Mouse (Mus musculus): Measurements from ENCODE around the gene Map2k2.

The Map2k2 gene

DNA sequence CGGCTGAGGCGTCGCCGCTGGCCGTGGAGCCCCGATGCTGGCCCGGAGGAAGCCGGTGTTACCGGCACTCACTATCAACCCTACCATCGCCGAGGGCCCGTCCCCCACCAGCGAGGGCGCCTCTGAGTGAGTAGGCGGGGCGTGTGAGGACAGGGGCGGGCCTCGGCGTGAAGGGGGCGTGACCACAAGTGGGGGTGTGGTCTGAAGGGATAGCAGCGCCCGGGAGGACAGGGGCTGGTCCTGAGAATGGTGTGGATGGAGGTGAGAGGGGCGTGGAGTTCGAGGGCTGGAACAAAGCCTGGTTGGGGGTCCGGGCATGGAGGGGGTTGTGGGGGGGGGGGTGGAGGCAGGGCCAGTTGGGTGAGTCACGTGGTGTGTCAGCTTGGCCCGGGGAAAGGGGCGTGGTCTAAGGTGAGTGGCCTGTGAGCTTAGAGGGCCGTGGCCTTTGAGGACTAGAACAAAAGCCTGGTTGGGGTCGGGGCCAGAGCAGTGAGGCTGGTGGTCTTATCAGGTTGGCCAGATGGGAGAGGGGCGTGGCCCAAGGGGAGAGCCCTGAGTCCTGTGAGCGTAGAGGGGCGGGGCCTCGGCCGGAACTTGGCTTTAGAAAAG lies 502 bp downstream of the Map2k2 start:
- DNase-seq: peak; percentile 83

DNA sequence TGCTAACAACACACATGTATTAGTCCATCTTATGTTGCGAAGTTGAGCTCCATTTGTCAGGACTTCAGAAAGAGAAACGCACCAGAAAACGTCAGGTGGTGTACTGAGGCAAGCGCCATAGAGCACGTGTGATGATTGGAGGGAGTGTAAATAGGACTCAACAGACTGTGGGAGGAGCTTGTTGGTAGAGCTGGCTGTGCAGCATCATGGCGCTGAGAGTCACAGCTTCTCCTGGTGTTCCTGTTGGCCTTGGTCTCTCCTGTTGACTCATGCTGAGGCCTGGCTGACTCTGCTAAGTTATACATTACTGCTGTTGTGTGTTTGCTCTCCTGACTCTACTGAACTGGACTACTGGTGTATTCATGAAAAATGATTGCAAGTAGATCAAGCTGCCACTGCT lies 7.2 kb downstream of the Map2k2 start:
- no peak for DNase-seq

DNA sequence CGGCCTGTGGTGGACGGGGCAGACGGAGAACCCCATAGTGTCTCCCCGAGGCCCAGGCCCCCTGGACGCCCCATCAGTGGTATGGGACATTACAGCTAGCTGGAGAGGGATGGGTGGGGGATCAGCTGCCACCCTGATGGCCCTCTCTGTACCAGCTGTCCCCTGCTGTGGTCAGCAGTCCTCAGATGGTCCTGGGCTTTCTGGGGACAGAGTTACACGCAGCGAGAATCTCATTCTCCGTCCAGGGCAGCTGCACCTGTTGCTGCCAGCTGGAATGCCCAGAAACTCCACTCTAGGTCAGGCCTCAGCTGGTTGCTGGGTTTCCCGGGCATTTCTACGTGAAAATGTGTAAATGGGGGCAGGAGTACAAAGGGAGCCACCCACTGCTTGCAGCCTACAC lies 13.9 kb downstream of the Map2k2 start:
- DNase-seq: no peak

DNA sequence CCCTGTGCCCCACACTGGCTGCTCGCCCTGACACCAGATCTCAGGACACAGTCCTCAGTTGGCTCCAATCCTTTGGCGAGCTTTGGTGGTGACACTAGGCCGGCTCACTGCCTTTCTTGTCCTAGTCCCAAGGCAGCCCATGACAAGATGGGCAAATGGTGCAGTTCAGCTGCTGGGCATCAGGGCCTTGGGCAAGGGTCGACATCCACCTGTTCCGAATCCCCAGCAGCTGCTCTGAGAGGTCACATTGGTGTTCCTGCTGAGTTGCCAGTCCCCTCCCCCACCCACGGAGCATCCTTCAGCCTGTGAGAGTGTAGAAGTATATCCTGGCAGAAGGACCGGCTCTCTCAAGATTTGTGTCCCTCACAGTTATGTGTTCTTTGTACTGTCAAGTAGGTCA lies 14.9 kb downstream of the Map2k2 start:
- no peak for DNase-seq

DNA sequence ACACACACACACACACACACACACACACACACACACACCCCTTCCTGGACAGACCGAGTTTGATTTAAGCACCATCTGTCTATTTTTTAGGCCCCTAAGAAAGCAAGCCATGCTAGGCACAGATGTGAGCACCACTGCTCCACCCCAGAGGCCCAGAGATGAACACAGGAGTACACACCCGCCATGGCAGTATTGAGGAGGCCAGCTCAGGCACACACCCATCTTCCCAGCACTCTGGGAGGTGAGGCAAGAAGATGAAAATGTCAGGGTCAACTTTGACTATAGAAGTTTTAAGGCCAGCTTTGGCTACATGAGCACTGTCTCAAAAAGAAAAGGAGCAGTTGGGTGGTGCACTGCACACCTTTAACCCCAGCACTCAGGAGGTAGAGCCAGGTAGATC lies 17.2 kb downstream of the Map2k2 start:
- DNase-seq: no peak

DNA sequence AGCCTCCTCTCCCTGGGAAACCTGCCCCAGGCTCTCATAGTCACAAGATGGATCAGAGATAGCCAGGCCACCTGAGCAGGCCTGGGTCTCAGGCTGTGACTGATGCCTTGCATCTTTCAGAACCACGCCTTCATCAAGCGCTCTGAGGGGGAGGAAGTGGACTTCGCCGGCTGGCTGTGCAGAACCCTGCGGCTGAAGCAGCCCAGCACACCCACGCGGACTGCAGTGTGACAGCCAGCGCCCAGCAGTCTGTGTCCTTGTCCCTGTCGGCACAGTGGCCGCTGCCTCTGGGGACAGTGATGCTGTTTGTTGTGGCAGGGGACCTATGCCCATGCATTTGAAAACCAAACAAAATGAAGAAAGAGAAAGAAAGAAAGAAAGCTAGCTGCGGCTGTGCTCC lies 17.8 kb downstream of the Map2k2 start:
- DNase-seq: peak; percentile 71

DNA sequence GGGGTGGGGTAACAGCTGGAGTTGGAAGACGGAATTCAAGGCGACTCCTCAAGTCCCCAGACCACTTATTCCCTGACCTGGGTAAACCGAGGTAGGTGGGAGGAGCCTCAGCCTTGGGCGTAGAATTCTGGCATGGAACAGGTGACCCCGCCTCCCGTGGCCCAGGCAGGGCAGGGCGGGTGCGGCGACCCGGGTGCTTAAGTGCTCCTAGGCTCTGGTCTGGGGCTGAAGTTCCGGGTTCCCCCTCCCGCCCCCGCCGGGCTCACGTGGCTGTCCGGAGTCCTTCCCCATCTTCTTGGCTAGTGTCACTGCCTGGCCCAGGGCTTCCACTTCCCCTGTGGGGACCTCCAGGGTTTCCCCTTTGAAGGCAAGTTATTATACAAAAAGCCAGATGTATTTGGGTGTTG lies 28.5 kb downstream of the Map2k2 start:
- DNase-seq: no peak

DNA sequence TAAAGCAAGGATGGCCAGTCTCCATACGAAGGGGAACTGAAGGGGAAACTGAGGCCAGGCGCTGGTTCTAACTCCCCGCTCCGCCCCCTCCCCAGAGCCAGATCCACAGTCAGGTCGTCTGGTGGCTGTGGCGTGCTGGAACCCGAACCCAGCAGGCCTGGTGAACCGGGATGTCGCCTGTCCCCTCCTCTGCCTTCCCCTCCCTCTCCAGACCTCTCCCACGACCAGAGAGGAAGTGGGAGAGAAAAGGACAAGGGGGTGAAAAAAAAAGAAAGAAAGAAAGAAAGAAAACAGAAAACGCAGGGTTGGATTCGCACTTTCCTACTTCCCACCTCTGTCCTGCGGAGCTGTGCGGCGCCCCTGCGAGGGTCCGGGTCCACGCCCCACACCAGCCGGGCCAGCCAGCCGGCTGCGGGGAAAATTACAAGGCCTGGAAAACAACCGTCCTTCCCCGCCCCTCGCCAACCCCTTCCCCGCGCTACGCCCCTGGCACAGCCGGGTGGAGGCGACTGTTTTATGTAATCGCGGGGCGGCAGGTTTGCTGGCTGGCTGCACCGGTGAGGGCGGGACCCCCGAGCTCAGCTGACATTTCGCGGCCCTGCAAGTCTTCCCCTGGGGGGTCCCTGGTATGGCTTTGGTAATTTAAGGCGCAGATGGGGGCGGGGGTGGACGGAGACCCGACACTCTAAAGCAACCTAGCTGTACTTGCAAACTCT lies 29.4 kb downstream of the Map2k2 start, which contains the start of gene Zbtb7a:
Gene Zbtb7a, plus strand, starts transcription at position 255 of the 716 bp plus-strand sequence.
- DNase-seq: peak; percentile 72

DNA sequence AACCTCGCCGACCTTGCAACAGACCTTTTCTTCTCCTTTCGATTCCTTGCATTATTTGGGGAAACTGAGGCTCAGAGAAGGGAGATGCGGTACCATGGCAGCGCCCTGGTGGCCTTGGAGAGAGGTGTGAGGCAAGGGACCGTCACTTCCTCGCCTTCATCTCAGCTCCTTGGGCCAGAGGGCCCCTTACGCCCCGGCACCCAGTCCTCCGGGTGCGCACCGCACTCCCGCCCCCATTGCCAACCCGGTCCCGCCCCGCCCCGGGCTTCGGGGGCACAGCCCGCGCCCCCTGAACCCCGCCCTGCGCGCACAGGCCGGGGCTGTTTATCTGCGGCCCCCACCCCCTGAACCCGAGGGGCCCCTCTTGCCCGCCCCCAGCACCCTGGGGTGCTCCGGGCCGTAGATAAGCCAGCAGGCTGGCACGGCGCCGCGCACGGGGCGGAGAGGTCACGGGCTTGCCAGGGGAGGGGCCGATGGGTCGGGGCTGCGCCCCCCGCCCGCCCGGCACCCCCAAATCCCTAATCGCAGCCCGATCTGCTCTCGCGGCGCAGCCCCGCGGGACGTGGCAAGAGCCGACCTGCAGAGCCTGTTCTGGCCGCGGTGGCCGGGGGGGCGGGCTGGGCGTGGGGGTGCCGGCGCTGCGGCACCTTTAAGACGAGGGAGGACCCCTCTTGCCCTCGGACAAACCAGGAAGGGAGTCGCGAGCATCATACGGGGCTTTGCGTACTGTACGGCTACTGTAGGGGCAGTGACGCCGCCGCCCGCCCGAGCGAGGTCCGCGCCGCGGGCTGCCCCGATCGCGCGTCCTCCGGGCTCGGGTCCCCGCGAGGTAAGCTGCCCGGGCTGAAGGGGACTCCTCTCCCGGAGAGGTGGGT lies 30.4 kb downstream of the Map2k2 start:
- DNase-seq: peak; percentile 74

DNA sequence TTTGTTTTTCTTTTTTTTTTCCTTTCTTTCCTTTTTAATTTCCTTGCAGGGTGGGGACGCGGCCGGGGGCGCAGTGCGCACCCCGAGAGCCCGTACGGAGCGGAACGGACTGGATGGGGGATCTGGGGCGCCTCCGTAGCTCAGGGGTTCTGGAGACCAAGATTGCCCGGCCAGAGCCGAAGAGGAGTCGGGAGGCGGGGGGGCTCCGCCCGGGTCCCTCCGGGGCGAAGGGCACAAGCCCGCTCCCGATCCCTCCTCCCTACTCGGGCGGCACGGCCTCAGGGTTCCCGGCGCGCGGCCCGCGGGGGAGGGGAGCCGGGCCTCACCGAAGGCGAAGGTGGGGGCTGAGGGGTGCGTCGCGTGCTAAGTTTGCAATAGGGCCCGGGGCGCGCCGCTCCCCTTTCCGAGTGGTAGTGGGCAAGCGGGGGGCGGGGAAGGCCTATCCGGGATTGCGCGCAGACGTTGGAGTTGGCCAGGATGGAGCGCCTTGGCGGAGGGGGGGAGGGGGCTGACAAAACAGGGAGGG lies 31.1 kb downstream of the Map2k2 start:
- DNase-seq: peak; percentile 76

DNA sequence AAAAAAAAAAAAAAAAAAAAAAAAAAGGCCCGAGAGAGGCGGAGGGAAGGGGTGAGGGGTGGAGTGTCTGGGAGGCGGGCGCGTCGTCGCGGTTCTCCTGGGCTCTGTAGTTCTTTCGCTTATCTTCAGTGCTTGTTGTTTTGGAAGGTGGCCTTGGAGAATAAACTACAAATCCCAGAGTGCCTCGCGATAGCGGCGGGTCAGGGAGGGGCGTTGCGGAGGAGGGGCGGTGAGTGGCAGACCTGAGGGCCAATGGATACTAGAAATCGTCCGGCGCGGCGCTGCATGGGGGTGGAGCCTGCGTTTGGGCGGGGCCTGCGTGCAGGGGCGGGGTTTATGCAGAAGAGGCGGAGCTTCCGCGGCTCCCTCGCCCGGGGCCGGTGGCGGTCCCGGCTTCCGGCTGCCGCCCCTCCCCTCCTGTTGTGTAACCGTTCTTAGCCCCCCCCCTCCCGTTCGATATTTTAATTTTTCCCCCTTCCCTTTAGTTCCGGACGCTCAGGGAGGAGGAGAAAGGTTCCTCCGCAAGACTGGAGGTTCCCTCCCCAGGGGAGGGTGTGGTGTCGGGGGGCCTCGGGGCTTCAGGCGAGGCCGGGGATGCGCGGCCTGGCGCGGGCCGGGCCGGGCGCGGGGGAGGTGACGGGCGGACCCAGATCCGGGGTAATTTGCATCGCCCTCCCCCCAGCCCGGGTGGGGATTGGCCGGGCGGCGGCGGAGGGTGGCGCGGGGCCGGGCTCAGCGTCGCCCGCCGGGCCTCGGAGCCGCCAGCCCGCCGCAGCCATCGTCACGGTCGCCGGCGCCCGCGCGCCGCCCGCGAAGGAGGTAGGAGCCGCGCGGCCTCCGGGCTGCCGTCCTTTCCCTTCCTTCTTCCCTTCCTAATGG lies 31.8 kb downstream of the Map2k2 start:
- peak; percentile 99 for DNase-seq

DNA sequence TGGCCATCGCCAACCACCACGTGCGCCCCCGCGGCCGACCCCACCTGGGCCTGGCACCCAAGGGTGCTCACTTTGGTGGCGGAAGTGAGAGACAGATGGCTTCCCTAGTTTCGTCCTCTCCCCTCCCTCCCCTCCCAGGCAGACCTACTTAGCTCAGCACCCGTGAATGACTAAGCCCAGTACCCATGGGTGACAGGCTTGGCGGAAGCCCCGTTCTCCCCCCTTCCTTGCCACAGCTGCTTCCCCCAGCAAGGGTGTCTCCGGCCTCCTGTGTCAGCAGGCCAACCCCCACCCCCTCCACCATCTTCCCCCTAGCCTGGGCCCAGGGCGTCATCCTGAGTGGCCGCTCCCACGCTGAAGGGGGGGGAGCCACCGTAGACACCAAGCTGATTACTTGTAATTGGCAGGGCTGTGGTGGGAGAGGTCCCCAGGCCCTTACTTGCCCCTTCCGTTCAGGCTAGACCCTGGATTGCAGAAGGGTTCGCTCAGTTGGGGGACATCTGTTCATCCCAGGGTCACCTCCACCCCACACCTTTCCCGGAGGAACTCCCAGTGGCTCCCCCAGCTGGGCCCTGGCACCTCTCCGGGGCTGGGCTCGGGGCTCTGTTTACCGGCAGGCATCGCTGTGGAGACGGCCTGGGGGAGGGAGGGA lies 32.5 kb downstream of the Map2k2 start:
- peak; percentile 51 for DNase-seq

DNA sequence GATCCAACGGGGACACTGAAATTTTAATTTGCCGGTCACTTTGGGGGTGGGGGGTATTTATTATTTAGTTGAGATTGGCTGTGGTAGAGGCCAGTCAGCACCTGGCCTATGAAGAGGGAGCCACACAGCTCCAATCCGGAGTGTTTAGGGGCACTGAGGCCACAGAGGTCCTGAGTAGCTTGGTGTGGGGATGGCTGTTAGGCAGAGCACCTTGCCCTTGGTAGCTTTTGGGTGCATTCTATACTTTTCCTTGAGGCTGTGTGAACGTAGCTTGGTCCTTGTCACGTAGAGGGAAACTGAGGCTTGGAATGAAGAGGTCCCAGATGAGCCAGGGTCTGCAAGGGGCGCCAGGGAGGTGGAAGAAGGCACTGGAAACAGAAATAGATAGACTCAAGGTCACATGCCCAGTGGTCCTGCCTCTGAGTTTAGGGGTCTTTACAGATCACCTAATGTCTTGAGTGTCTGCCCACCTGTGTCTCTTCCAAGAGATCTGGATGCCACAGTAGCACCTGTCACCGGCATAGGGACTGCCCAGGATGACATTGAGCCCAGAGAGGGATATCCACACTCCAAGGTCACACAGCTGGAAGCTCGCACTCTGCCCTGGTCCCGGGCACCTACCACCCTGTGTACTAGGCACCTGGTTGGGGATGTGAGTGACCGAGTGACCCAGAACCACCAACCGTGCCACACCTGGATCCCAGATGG lies 33.3 kb downstream of the Map2k2 start:
- no peak for DNase-seq

DNA sequence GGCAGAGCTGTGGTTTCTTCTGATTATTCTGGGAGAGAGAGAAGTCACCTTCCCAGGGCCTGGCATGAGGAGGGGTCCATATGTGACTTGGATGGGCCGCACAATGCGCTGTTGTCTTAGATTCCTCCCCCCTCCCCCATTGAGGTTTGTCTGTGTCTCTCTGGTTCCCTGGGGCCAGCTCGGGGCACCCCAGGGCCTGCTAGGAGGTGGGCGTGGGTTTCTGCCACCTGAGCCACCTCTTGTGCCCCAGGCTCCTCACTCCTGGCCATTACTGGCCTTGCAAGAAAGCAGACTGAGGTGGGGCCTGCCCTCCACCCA lies 33.8 kb downstream of the Map2k2 start:
- DNase-seq: no peak

DNA sequence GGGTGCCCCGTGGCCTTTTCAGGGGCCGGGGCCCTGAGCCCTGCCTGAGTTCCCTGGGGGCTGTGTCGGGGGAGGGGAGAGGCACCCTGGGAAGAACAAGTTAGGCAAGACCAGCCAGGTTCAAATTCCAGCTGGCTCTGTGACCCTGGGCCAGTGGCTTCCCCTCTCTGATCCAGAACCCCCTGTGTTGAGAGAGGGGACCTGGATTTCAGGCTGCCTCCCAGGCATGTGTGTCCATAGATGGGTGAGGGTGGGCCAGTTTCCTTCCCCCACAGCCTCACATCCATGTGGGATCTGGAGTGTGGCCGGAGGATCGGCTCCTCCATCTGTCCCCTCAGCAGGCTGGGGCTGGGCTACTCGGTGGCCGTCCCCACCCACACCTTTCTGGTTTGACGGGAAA lies 34.3 kb downstream of the Map2k2 start:
- DNase-seq: no peak

DNA sequence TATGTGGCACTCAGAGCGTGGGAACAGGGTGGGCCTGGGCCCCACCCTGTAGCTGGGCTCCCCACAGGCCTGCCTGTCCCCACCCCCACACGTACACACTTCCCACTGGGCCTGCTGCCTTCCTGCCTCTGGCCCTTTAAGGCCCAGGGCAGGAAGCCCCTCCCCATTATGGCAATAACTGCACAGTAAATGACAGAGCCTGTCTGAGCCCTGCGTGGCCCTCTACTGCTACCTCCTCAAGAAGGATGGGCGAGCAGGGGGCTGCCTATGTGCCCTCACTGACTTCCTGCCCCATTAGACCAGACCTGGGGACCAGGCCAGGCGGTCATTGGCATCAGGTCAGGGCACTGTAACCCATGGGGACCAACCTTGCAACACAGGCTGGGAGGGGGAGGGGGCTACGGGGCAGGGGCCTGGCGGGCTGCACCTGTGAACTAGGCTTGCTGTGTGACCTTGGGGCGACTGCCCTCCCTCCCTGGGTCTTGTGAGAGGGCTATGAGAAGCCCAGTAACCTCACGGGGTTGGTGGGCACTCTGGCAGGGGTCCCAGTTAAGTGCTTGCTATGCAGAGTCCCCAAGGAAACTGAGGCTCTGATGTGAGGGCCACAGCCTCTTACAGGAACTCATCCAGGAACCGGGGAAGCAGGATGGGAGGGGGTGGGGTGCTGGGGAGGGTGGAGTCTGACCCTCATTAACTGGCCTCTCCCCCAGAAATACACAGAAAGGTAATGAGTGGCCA lies 35.2 kb downstream of the Map2k2 start:
- DNase-seq: no peak

DNA sequence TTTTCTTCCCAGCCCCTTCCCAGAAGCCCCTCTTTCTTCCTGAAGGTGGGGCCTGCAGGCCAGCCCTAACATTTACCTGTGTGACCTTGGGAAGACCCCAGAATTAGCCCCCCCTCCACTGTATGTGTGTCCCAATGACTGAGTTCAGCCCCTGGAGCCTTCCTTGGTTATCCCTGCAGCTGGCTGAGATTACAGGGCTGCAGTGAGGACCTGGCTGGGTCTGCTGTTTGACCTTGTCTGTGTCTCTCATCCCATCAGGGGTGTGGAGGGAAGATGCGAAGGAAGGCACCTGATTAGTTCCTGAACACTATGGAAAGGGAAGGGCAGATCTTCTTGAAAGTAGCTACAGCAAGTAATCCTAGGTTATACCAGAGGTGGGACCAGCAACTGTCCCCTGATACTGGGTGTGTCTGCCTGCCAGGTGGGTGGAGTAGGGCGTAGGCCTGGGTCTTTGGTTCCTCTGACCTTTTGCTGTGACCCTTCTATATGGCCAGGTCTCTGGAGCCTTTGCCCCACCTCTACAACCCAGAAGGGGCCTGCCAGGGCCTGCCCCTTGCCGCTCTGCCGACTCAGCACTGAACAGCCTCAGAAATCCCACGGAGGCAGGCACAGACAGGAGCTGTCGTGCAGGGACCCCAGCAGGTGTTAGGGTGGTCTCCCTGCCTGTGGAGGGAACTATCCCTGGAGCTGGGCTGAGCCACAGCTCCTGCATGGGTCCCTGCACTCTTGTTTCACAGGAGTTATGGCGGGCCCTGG lies 35.9 kb downstream of the Map2k2 start:
- DNase-seq: no peak

DNA sequence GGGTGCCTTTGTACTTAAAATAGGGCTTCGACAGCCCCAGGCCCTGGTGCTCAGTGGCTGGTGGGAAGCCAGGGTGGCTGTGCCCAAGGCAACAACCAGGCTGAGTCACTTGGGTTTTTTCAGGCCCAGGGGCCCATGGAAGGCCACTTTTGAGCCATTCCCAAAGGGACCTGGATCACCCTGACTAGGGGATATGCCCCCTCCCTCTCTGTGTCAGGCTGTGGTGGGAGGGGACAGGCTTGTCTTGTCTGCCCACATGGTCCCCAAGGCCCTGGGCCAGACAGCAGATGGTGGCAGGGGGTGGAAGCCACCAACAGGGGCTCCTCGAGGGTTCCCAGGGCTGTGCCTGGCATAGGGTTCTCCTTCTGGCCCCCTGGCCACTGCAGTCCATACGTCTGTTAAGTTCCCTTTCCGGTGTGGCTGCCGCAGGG lies 36.9 kb downstream of the Map2k2 start:
- no peak for DNase-seq

DNA sequence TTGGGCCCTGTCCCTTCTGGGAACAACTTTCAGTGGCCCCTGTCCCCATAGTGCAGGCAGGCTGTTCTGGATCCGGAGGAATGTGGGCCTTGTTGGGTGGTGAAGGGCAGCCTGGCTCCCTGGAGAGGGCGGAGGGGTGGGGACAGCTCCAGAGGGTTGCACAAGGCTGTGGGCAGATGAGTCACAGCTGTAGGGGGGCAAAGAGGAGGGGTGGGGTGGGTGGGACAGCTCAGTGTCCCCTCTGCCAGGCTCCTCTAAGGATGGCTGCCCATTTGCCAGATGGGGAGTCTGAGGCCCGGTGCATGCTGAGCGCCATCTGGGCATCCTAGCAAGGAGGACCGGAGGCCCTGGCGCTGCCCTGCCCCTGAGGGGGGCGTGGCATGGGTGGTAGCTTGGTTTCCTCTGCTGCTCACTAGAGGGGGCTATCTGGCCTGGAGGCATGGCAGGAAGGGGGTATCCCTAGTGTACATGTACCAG lies 37.5 kb downstream of the Map2k2 start:
- DNase-seq: no peak
